ENCODE assay signal across 8 mouse cellular contexts in genomic region chr3:87909381-87909780, GRCm38 (mm10). TPM values are rescaled to one million over a fixed set of nuclear protein-coding genes. Genes with fewer than 3 reads are reported as not detected.
DNase-seq lines count a peak whose midpoint lies in the region; ATAC-seq and TF ChIP-seq lines count a peak whose summit lies in the region.

No protein-coding gene starts in this region.

- TF ChIP-seq POLR2A in bone marrow, adult 2 months (IDR thresholded peaks at IDR 0.05; ENCODE audit: borderline replicate concordance, control insufficient read depth, low read depth, low read length): no peak

- ATAC-seq in kidney, embryonic 15.5 days (replicated peaks; ENCODE audit: low FRiP score): no peak
- ATAC-seq in heart, embryonic 16.5 days (replicated peaks; ENCODE audit: extremely low read depth, insufficient read depth, low FRiP score): no peak
- no peak for ATAC-seq in activated CD4-positive, CD25-positive, alpha-beta regulatory T cell, adult 4 months

- H3K4me3 ChIP-seq in kidney, embryonic 15.5 days (replicated peaks): peak overlapping the region; percentile 44
- H3K4me3 ChIP-seq in bone marrow, adult 2 months (replicated peaks; ENCODE audit: control insufficient read depth, low read depth, low read length): no peak overlapping the region
- H3K4me3 ChIP-seq in heart, embryonic 16.5 days (ENCODE audit: low read length): no peak overlapping the region
- H3K4me3 ChIP-seq in macrophage (ENCODE audit: inconsistent target): no peak overlapping the region

- WGBS in kidney, embryonic 15.5 days: 82% methylated on average over 2 of the region's 2 CpGs
- 80% methylated on average over 2 of the region's 2 CpGs for WGBS in bone marrow, adult 2 months
- WGBS in heart, embryonic 16.5 days: 98% methylated on average over 2 of the region's 2 CpGs
- WGBS in macrophage (ENCODE audit: missing documents): 86% methylated on average over 2 of the region's 2 CpGs

- H3K36me3 ChIP-seq in kidney, embryonic 15.5 days: peaks cover 18% of the 10 kb centered on the region
- H3K36me3 ChIP-seq in heart, embryonic 16.5 days (ENCODE audit: control insufficient read depth, insufficient read depth): peaks cover 12% of the 10 kb centered on the region
- peaks cover 13% of the 10 kb centered on the region; the same call in 1 of the 2 replicates for H3K36me3 ChIP-seq in macrophage (ENCODE audit: inconsistent target)

- DNase-seq in kidney, postnatal 4 days: no peak
- no peak for DNase-seq in gastrocnemius, postnatal 25 days
- no peak for DNase-seq in gastrocnemius, adult 8-10 months (ENCODE audit: low spot score in 2 of 2)

- H3K27ac ChIP-seq in kidney, embryonic 15.5 days: peak overlapping the region; percentile 98
- peak overlapping the region; percentile 34; the same call in 1 of the 2 replicates for H3K27ac ChIP-seq in bone marrow, adult 2 months (ENCODE audit: control insufficient read depth, insufficient read depth, low read depth, low read length, poor library complexity)
- H3K27ac ChIP-seq in heart, embryonic 16.5 days (ENCODE audit: low read length): peak overlapping the region; percentile 86
- H3K27ac ChIP-seq in macrophage: peak overlapping the region; percentile 85

- H3K79me2 ChIP-seq in macrophage (ENCODE audit: inconsistent target): peaks cover 73% of the 10 kb centered on the region

- H3K4me1 ChIP-seq in kidney, embryonic 15.5 days: peaks cover 45% of the 10 kb centered on the region
- peaks cover 4% of the 10 kb centered on the region for H3K4me1 ChIP-seq in bone marrow, adult 2 months (ENCODE audit: control insufficient read depth, insufficient read depth, low read length)
- peaks cover 32% of the 10 kb centered on the region for H3K4me1 ChIP-seq in heart, embryonic 16.5 days (ENCODE audit: control insufficient read depth, insufficient read depth, low read length)

- no peak for TF ChIP-seq CTCF in bone marrow, adult 2 months (IDR thresholded peaks at IDR 0.05; ENCODE audit: control insufficient read depth, insufficient read depth, low read length)

- H3K4me2 ChIP-seq in kidney, embryonic 15.5 days: peak overlapping the region; percentile 80
- H3K4me2 ChIP-seq in heart, embryonic 16.5 days (ENCODE audit: low read depth, low read length): peak overlapping the region; percentile 73; the same call in 1 of the 2 replicates

- H3K27me3 ChIP-seq in kidney, embryonic 15.5 days: no peaks in the 10 kb centered on the region
- H3K27me3 ChIP-seq in heart, embryonic 16.5 days (ENCODE audit: control insufficient read depth, insufficient read depth, low read length): no peaks in the 10 kb centered on the region

- no peak overlapping the region for H3K9ac ChIP-seq in kidney, embryonic 15.5 days
- peak overlapping the region; percentile 65; the same call in 1 of the 2 replicates for H3K9ac ChIP-seq in heart, embryonic 16.5 days (ENCODE audit: low read length)

- H3K9me3 ChIP-seq in kidney, embryonic 15.5 days (replicated peaks): no peaks in the 10 kb centered on the region
- no peaks in the 10 kb centered on the region for H3K9me3 ChIP-seq in heart, embryonic 16.5 days (replicated peaks; ENCODE audit: control insufficient read depth, low read length)

RNA-seq across cellular contexts. Expression of gene Hdgf, which starts 3.3 kb away (rescaled TPM):
- polyA plus RNA-seq in kidney, embryonic 15.5 days (2015; fragmentation: Nextera tagmentation; extraction: Ambion mirVana): 221 and 234 TPM in 2 replicates
- 286 and 446 TPM in 2 replicates for polyA plus RNA-seq in bone marrow, adult 2 months (2011; ENCODE audit: insufficient read depth, insufficient read length, low replicate concordance, missing spikeins)
- 74.3 and 134 TPM in 2 replicates for polyA plus RNA-seq in heart, embryonic 16.5 days (2015; fragmentation: Nextera tagmentation; extraction: Ambion mirVana)
- total RNA-seq in macrophage (2018; cell fraction: chromatin; rRNA removed): 10 to 100 TPM; 21.1 to 84.8 (median 45.3) TPM
- 100 to 1,000 TPM in 25 of 26 experiments, 10 to 100 TPM in 1; 97.3 to 147 (median 117) TPM for total RNA-seq in macrophage (2018; cell fraction: cytosol; rRNA removed)
- total RNA-seq in macrophage (2018; cell fraction: nucleus; rRNA removed): 100 to 1,000 TPM in 3 of 26 experiments, 10 to 100 TPM in 23; 30.7 to 112 (median 57.5) TPM
- polyA plus RNA-seq in macrophage (2018): 101 to 165 TPM (median 143 TPM) in 3 replicates
- 100 to 1,000 TPM; 167 to 171 TPM for total RNA-seq in gastrocnemius, postnatal 25 days (2021)
- polyA plus RNA-seq in activated CD4-positive, CD25-positive, alpha-beta regulatory T cell, adult 4 months (2017; shearing (Covaris generic)): 10 to 100 TPM; 45.5 to 51.5 TPM
- total RNA-seq in gastrocnemius, adult 8-10 months (2022): 100 to 1,000 TPM; 243 to 264 (median 254) TPM

RNA-seq across cellular contexts. Expression of gene Mrpl24, which starts 9.9 kb away (rescaled TPM):
- polyA plus RNA-seq in kidney, embryonic 15.5 days (2015; fragmentation: Nextera tagmentation; extraction: Ambion mirVana): 85.4 TPM in 2 replicates
- polyA plus RNA-seq in bone marrow, adult 2 months (2011; ENCODE audit: insufficient read depth, insufficient read length, low replicate concordance, missing spikeins): 98.1 and 217 TPM in 2 replicates
- polyA plus RNA-seq in heart, embryonic 16.5 days (2015; fragmentation: Nextera tagmentation; extraction: Ambion mirVana): 66.1 and 68.4 TPM in 2 replicates
- total RNA-seq in macrophage (2018; cell fraction: chromatin; rRNA removed): 100 to 1,000 TPM in 23 of 26 experiments, 10 to 100 TPM in 3; 74.1 to 206 (median 137) TPM
- 10 to 100 TPM; 55.2 to 71.0 (median 63.8) TPM for total RNA-seq in macrophage (2018; cell fraction: cytosol; rRNA removed)
- total RNA-seq in macrophage (2018; cell fraction: nucleus; rRNA removed): 100 to 1,000 TPM in 25 of 26 experiments, 10 to 100 TPM in 1; 95.8 to 344 (median 196) TPM
- polyA plus RNA-seq in macrophage (2018): 54.3 to 77.0 TPM (median 59.3 TPM) in 3 replicates
- total RNA-seq in gastrocnemius, postnatal 25 days (2021): 10 to 100 TPM; 43.9 to 44.7 TPM
- 100 to 1,000 TPM; 158 to 159 TPM for polyA plus RNA-seq in activated CD4-positive, CD25-positive, alpha-beta regulatory T cell, adult 4 months (2017; shearing (Covaris generic))
- 10 to 100 TPM; 40.9 to 48.1 (median 45.8) TPM for total RNA-seq in gastrocnemius, adult 8-10 months (2022)

RNA-seq across cellular contexts. Expression of gene Isg20l2, which starts 20.7 kb away (rescaled TPM):
- 62.5 and 64.3 TPM in 2 replicates for polyA plus RNA-seq in kidney, embryonic 15.5 days (2015; fragmentation: Nextera tagmentation; extraction: Ambion mirVana)
- polyA plus RNA-seq in bone marrow, adult 2 months (2011; ENCODE audit: insufficient read depth, insufficient read length, low replicate concordance, missing spikeins): 16.4 and 18.4 TPM in 2 replicates
- 29.2 and 29.4 TPM in 2 replicates for polyA plus RNA-seq in heart, embryonic 16.5 days (2015; fragmentation: Nextera tagmentation; extraction: Ambion mirVana)
- 10 to 100 TPM; 15.0 to 36.8 (median 25.7) TPM for total RNA-seq in macrophage (2018; cell fraction: chromatin; rRNA removed)
- total RNA-seq in macrophage (2018; cell fraction: cytosol; rRNA removed): 10 to 100 TPM; 15.5 to 20.2 (median 18.4) TPM
- total RNA-seq in macrophage (2018; cell fraction: nucleus; rRNA removed): 10 to 100 TPM; 17.9 to 44.2 (median 28.2) TPM
- polyA plus RNA-seq in macrophage (2018): 14.0 to 16.8 TPM (median 14.2 TPM) in 3 replicates
- total RNA-seq in gastrocnemius, postnatal 25 days (2021): 1 to 10 TPM; 7.1 to 7.5 TPM
- polyA plus RNA-seq in activated CD4-positive, CD25-positive, alpha-beta regulatory T cell, adult 4 months (2017; shearing (Covaris generic)): 10 to 100 TPM; 17.8 to 18.5 TPM
- total RNA-seq in gastrocnemius, adult 8-10 months (2022): 1 to 10 TPM; 5.8 to 7.6 (median 7.2) TPM

RNA-seq across cellular contexts. Expression of gene Rrnad1, which starts 21.1 kb away (rescaled TPM):
- polyA plus RNA-seq in kidney, embryonic 15.5 days (2015; fragmentation: Nextera tagmentation; extraction: Ambion mirVana): 17.7 and 23.0 TPM in 2 replicates
- polyA plus RNA-seq in bone marrow, adult 2 months (2011; ENCODE audit: insufficient read depth, insufficient read length, low replicate concordance, missing spikeins): 16.2 and 27.7 TPM in 2 replicates
- polyA plus RNA-seq in heart, embryonic 16.5 days (2015; fragmentation: Nextera tagmentation; extraction: Ambion mirVana): 14.0 and 15.1 TPM in 2 replicates
- 10 to 100 TPM; 14.1 to 87.0 (median 47.6) TPM for total RNA-seq in macrophage (2018; cell fraction: chromatin; rRNA removed)
- 1 to 10 TPM; 1.9 to 6.5 (median 3.8) TPM for total RNA-seq in macrophage (2018; cell fraction: cytosol; rRNA removed)
- 10 to 100 TPM; 10.9 to 60.1 (median 31.0) TPM for total RNA-seq in macrophage (2018; cell fraction: nucleus; rRNA removed)
- 6.4 to 10.6 TPM (median 7.0 TPM) in 3 replicates for polyA plus RNA-seq in macrophage (2018)
- 1 to 10 TPM; 4.0 to 4.2 TPM for total RNA-seq in gastrocnemius, postnatal 25 days (2021)
- 10 to 100 TPM; 16.3 to 19.7 TPM for polyA plus RNA-seq in activated CD4-positive, CD25-positive, alpha-beta regulatory T cell, adult 4 months (2017; shearing (Covaris generic))
- total RNA-seq in gastrocnemius, adult 8-10 months (2022): 1 to 10 TPM; 2.4 to 4.1 (median 3.5) TPM

RNA-seq across cellular contexts. Expression of gene Prcc, which starts 24.0 kb away (rescaled TPM):
- polyA plus RNA-seq in kidney, embryonic 15.5 days (2015; fragmentation: Nextera tagmentation; extraction: Ambion mirVana): 14.4 and 16.1 TPM in 2 replicates
- polyA plus RNA-seq in bone marrow, adult 2 months (2011; ENCODE audit: insufficient read depth, insufficient read length, low replicate concordance, missing spikeins): 30.5 and 56.5 TPM in 2 replicates
- 10.6 and 12.1 TPM in 2 replicates for polyA plus RNA-seq in heart, embryonic 16.5 days (2015; fragmentation: Nextera tagmentation; extraction: Ambion mirVana)
- 10 to 100 TPM in 18 of 26 experiments, 1 to 10 TPM in 8; 3.8 to 21.0 (median 13.9) TPM for total RNA-seq in macrophage (2018; cell fraction: chromatin; rRNA removed)
- total RNA-seq in macrophage (2018; cell fraction: cytosol; rRNA removed): 10 to 100 TPM; 18.3 to 36.4 (median 30.8) TPM
- total RNA-seq in macrophage (2018; cell fraction: nucleus; rRNA removed): 10 to 100 TPM in 23 of 26 experiments, 1 to 10 TPM in 3; 7.7 to 31.7 (median 17.1) TPM
- polyA plus RNA-seq in macrophage (2018): 21.8 to 30.4 TPM (median 26.0 TPM) in 3 replicates
- total RNA-seq in gastrocnemius, postnatal 25 days (2021): 10 to 100 TPM; 39.9 to 45.5 TPM
- 1 to 10 TPM; 4.5 TPM for polyA plus RNA-seq in activated CD4-positive, CD25-positive, alpha-beta regulatory T cell, adult 4 months (2017; shearing (Covaris generic))
- total RNA-seq in gastrocnemius, adult 8-10 months (2022): 10 to 100 TPM; 48.6 to 53.0 (median 52.0) TPM

Comparison
In these comparisons a context has a peak if more than half of its experiments do, and no peak if none do; other contexts are left out.
1. H3K27ac ChIP-seq: peak in every context shown above with its lines; median percentile 98 in kidney, embryonic 15.5 days; 86 in heart, embryonic 16.5 days; 85 in macrophage; 34 in bone marrow, adult 2 months.